Mouse (Mus musculus) gastrocnemius, postnatal 4 days (tissue): ENCODE data around the gene Cyp2d10. TPM values are rescaled to one million over a fixed set of nuclear protein-coding genes. Genes with fewer than 3 reads are reported as not detected.
"Not testable (repeated sequence)": the region's sequence is repeated elsewhere in the genome, so short reads cannot be mapped to it uniquely, and the experiment has no call there.

ENCODE experiments used
- DNase-seq, 2 experiments: peaks; one replicate each; pipeline ENCODE4 v3.0.0; 2021 to 2022; ENCODE audit warnings: low spot score in 2 of 2, mixed read lengths in 2 of 2
- total RNA-seq, 2 experiments: library from RNA; stranded (reverse); gene quantifications; 2 replicates each; pipeline ENCODE4 v1.2.3; 2021

The Cyp2d10 gene
- total RNA-seq, 2 experiments from 2014 or later = 0.86 TPM; not detected in 1

GRCm38 (mm10) chr15:82402106-82402505, 4.9 kb downstream of the Cyp2d10 start:
- DNase-seq = no peak

GRCm38 (mm10) chr15:82401516-82401915, 5.5 kb downstream of the Cyp2d10 start:
- no peak for DNase-seq

GRCm38 (mm10) chr15:82395955-82396354, 11.0 kb downstream of the Cyp2d10 start:
- not testable (repeated sequence) for DNase-seq

- DNase-seq = not testable (repeated sequence)
These were observed 13.1 kb downstream of the Cyp2d10 start, which contains the start of gene Cyp2d11 for GRCm38 (mm10) chr15:82393922-82394321. Cyp2d11 (minus strand) TSS chr15:82394022.

- peak in 1 of 2 experiments; percentile 1 for DNase-seq
These were observed 17.1 kb downstream of the Cyp2d10 start for GRCm38 (mm10) chr15:82389916-82390315.

GRCm38 (mm10) chr15:82385729-82386128, 21.3 kb downstream of the Cyp2d10 start:
- no peak for DNase-seq

- no peak for DNase-seq
These were observed 24.6 kb downstream of the Cyp2d10 start for GRCm38 (mm10) chr15:82382441-82382840.

- DNase-seq = no peak
These were observed 26.3 kb downstream of the Cyp2d10 start for GRCm38 (mm10) chr15:82380714-82381062.

GRCm38 (mm10) chr15:82379871-82380713, 26.9 kb downstream of the Cyp2d10 start, which contains the start of gene Cyp2d22:
Cyp2d22 (minus strand) TSS chr15:82380260.
- DNase-seq = peak in 1 of 2 experiments; percentile 62

GRCm38 (mm10) chr15:82379511-82379870, 27.5 kb downstream of the Cyp2d10 start:
- DNase-seq = no peak

GRCm38 (mm10) chr15:82378261-82379180, 28.5 kb downstream of the Cyp2d10 start:
- no peak for DNase-seq

- no peak for DNase-seq
These were observed 29.3 kb downstream of the Cyp2d10 start for GRCm38 (mm10) chr15:82377701-82378100.

GRCm38 (mm10) chr15:82376393-82377138, 30.4 kb downstream of the Cyp2d10 start:
- DNase-seq = peak; percentile 28 to 76

- DNase-seq = no peak
These were observed 31.1 kb downstream of the Cyp2d10 start for GRCm38 (mm10) chr15:82375855-82376254.

GRCm38 (mm10) chr15:82374437-82374836, 32.6 kb downstream of the Cyp2d10 start:
- no peak for DNase-seq

- peak in 1 of 2 experiments; percentile 13 for DNase-seq
These were observed 34.0 kb downstream of the Cyp2d10 start for GRCm38 (mm10) chr15:82372991-82373390.

- DNase-seq = no peak
These were observed 34.5 kb downstream of the Cyp2d10 start for GRCm38 (mm10) chr15:82372446-82372845.

GRCm38 (mm10) chr15:82368851-82369250, 38.1 kb downstream of the Cyp2d10 start:
- peak in 1 of 2 experiments; percentile 2 for DNase-seq

- DNase-seq = no peak
These were observed 38.8 kb downstream of the Cyp2d10 start for GRCm38 (mm10) chr15:82368146-82368545.

- not testable (repeated sequence) for DNase-seq
These were observed 42.4 kb downstream of the Cyp2d10 start for GRCm38 (mm10) chr15:82364561-82364960.

GRCm38 (mm10) chr15:82363801-82364200, 43.2 kb downstream of the Cyp2d10 start:
- DNase-seq = not testable (repeated sequence)
